Mouse (Mus musculus): ENCODE measurements around the gene Hnf1a. TPM values are rescaled to one million over a fixed set of nuclear protein-coding genes. Genes with fewer than 3 reads are reported as not detected.
A peak's percentile ranks its signal among the peaks of the same experiment; 100 is the strongest.

The Hnf1a gene
- polyA plus RNA-seq, 1 experiment: 0.14 TPM

GRCm38 (mm10) chr5:114972201-114972600 lies 1.3 kb upstream of the Hnf1a start:
- TF ChIP-seq TAL1 (IDR thresholded peaks at IDR 0.05; ENCODE audit: low read length) (no peak), GATA1 (IDR thresholded peaks at IDR 0.05; ENCODE audit: low read length) (no peak)
- Histone ChIP-seq H3K27me3 (ENCODE audit: control insufficient read depth) (peaks cover 17% of the 10 kb centered on the region), H3K9me3 (ENCODE audit: control insufficient read depth, low read length) (no peaks in the 10 kb centered on the region), H3K36me3 (ENCODE audit: control insufficient read depth) (no peaks in the 10 kb centered on the region; the same call in 1 of the 2 replicates), H3K4me3 (replicated peaks) (no peak overlapping the region), H3K4me1 (ENCODE audit: control insufficient read depth) (no peaks in the 10 kb centered on the region; the same call in 1 of the 2 replicates)

- peaks cover 7% of the 10 kb centered on the region for H3K4me1 ChIP-seq (ENCODE audit: control insufficient read depth)
- no peaks in the 10 kb centered on the region; the same call in 1 of the 2 replicates for H3K36me3 ChIP-seq (ENCODE audit: control insufficient read depth)
- TF ChIP-seq GATA1 (IDR thresholded peaks at IDR 0.05; ENCODE audit: low read length) (no peak), TAL1 (IDR thresholded peaks at IDR 0.05; ENCODE audit: low read length) (no peak)
- H3K9me3 ChIP-seq (ENCODE audit: control insufficient read depth, low read length): no peaks in the 10 kb centered on the region
- H3K4me3 ChIP-seq (replicated peaks): peak overlapping the region; percentile 54
- peaks cover 23% of the 10 kb centered on the region for H3K27me3 ChIP-seq (ENCODE audit: control insufficient read depth)
Measured at GRCm38 (mm10) chr5:114969609-114970215, 1.2 kb downstream of the Hnf1a start.

DNA sequence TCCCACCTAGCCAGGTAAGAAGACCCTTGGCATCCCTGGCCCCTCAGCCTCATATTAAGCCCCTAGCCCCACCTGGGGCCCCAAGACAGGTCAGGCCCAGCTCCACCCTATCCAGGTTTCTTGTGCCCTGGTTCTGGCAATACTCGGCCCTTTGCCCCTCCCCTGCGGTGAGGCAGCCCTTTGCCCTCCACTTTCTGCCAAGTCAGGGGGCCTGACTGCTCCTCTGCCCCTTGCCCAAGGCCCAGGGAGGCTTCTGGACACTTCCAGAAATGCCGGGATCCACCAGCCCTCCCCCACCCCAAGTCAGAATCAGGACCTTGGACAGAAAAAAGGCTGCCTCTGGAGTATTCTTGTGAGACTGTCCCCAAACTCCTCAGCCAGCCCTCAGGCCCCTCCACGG lies 1.8 kb downstream of the Hnf1a start:
- H3K36me3 ChIP-seq (ENCODE audit: control insufficient read depth): no peaks in the 10 kb centered on the region; the same call in 1 of the 2 replicates
- TF ChIP-seq TAL1 (IDR thresholded peaks at IDR 0.05; ENCODE audit: low read length): no peak
- no peak for TF ChIP-seq GATA1 (IDR thresholded peaks at IDR 0.05; ENCODE audit: low read length)
- H3K27me3 ChIP-seq (ENCODE audit: control insufficient read depth): peaks cover 23% of the 10 kb centered on the region
- peak overlapping the region; percentile 54 for H3K4me3 ChIP-seq (replicated peaks)
- peaks cover 13% of the 10 kb centered on the region for H3K4me1 ChIP-seq (ENCODE audit: control insufficient read depth)
- no peaks in the 10 kb centered on the region for H3K9me3 ChIP-seq (ENCODE audit: control insufficient read depth, low read length)

DNA sequence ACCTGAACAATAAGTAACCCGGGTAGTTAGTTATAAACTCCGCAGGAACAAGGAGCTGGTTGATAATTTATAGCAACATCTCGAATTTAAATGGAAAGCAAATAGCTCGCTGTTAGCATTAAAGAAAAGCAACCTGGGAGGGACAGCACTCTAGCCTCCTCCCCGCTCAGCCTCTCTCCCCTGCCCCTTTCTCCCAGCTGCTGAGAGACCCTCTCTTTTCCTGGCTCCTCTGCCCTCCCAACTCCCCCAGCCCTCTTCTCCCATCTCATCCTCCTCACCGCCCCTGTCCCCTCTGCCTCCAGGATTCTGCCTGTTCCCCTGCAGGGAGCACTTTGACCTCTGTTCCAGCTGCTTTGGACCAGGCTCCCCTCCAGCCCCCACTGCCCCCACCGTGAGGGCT lies 2.2 kb downstream of the Hnf1a start:
- no peaks in the 10 kb centered on the region for H3K9me3 ChIP-seq (ENCODE audit: control insufficient read depth, low read length)
- H3K36me3 ChIP-seq (ENCODE audit: control insufficient read depth): no peaks in the 10 kb centered on the region; the same call in 1 of the 2 replicates
- TF ChIP-seq TAL1 (IDR thresholded peaks at IDR 0.05; ENCODE audit: low read length): no peak
- TF ChIP-seq GATA1 (IDR thresholded peaks at IDR 0.05; ENCODE audit: low read length): no peak
- peaks cover 23% of the 10 kb centered on the region for H3K27me3 ChIP-seq (ENCODE audit: control insufficient read depth)
- peaks cover 13% of the 10 kb centered on the region for H3K4me1 ChIP-seq (ENCODE audit: control insufficient read depth)
- H3K4me3 ChIP-seq (replicated peaks): peak overlapping the region; percentile 54

- Histone ChIP-seq H3K9me3 (ENCODE audit: control insufficient read depth, low read length) (no peaks in the 10 kb centered on the region), H3K4me3 (replicated peaks) (no peak overlapping the region), H3K36me3 (ENCODE audit: control insufficient read depth) (no peaks in the 10 kb centered on the region; the same call in 1 of the 2 replicates), H3K27me3 (ENCODE audit: control insufficient read depth) (peaks cover 23% of the 10 kb centered on the region), H3K4me1 (ENCODE audit: control insufficient read depth) (peaks cover 13% of the 10 kb centered on the region)
- no peak for TF ChIP-seq GATA1 (IDR thresholded peaks at IDR 0.05; ENCODE audit: low read length)
- no peak for TF ChIP-seq TAL1 (IDR thresholded peaks at IDR 0.05; ENCODE audit: low read length)
Measured at GRCm38 (mm10) chr5:114967523-114968268, 3.2 kb downstream of the Hnf1a start.

GRCm38 (mm10) chr5:114964967-114965898 lies 5.7 kb downstream of the Hnf1a start:
- H3K36me3 ChIP-seq (ENCODE audit: control insufficient read depth): no peaks in the 10 kb centered on the region
- H3K27me3 ChIP-seq (ENCODE audit: control insufficient read depth): peaks cover 23% of the 10 kb centered on the region
- TF ChIP-seq GATA1 (IDR thresholded peaks at IDR 0.05; ENCODE audit: low read length) (no peak), TAL1 (IDR thresholded peaks at IDR 0.05; ENCODE audit: low read length) (no peak)
- H3K4me3 ChIP-seq (replicated peaks): no peak overlapping the region
- H3K9me3 ChIP-seq (ENCODE audit: control insufficient read depth, low read length): no peaks in the 10 kb centered on the region
- peaks cover 13% of the 10 kb centered on the region for H3K4me1 ChIP-seq (ENCODE audit: control insufficient read depth)

DNA sequence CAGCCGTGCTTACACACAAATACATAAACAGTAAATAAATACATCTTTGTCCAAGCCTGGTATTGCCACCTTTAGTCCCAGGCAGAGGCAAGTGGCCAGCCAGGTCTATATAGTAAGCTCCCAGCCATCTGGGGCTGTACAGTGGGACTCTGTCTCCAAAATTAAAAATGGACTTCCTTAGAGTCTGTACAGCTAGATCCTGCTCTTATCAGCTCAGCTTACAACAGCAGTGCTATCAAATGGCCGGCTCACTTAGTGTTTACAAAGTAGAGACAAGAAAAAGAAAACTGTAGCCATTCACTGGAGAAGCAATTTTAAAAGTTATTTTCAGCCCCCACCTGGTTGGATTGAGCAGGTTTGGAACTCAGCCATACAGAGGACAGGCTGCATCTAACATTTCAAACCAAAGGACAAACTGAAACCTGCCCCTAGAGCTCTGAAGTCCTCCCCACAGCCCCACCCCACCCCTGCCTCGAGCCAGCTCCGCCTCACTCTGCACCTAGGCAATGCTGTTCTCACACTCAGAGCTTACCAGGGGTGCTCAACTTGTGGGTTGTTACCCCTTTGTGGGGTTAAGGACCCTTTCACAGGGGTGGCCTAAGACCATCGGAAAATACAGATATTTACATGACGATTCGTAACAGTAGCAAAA lies 6.5 kb downstream of the Hnf1a start:
- peaks cover 13% of the 10 kb centered on the region for H3K4me1 ChIP-seq (ENCODE audit: control insufficient read depth)
- H3K4me3 ChIP-seq (replicated peaks): peak overlapping the region; percentile 36
- no peak for TF ChIP-seq GATA1 (IDR thresholded peaks at IDR 0.05; ENCODE audit: low read length)
- no peak for TF ChIP-seq TAL1 (IDR thresholded peaks at IDR 0.05; ENCODE audit: low read length)
- no peaks in the 10 kb centered on the region; the same call in 1 of the 2 replicates for H3K36me3 ChIP-seq (ENCODE audit: control insufficient read depth)
- peaks cover 23% of the 10 kb centered on the region for H3K27me3 ChIP-seq (ENCODE audit: control insufficient read depth)
- H3K9me3 ChIP-seq (ENCODE audit: control insufficient read depth, low read length): no peaks in the 10 kb centered on the region

GRCm38 (mm10) chr5:114961590-114962360 lies 9.1 kb downstream of the Hnf1a start:
- peaks cover 13% of the 10 kb centered on the region for H3K4me1 ChIP-seq (ENCODE audit: control insufficient read depth)
- H3K4me3 ChIP-seq (replicated peaks): no peak overlapping the region
- H3K27me3 ChIP-seq (ENCODE audit: control insufficient read depth): peaks cover 2% of the 10 kb centered on the region
- TF ChIP-seq GATA1 (IDR thresholded peaks at IDR 0.05; ENCODE audit: low read length): no peak
- no peak for TF ChIP-seq TAL1 (IDR thresholded peaks at IDR 0.05; ENCODE audit: low read length)
- no peaks in the 10 kb centered on the region for H3K9me3 ChIP-seq (ENCODE audit: control insufficient read depth, low read length)
- H3K36me3 ChIP-seq (ENCODE audit: control insufficient read depth): no peaks in the 10 kb centered on the region; the same call in 1 of the 2 replicates

All from erythroblast, embryonic 14.5 days (primary cell).